Mouse (Mus musculus): Measurements from ENCODE around the gene Cc2d1b. TPM values are rescaled to one million over a fixed set of nuclear protein-coding genes. Genes with fewer than 3 reads are reported as not detected.

Cc2d1b gene
- total and polyA plus RNA-seq, 3 experiments = 35.6 to 50.3 TPM; not detected in 1

- Histone ChIP-seq H3K9me3 (replicated peaks; ENCODE audit: insufficient read depth, low read length) (no peaks in the 10 kb centered on the region), H3K27ac (ENCODE audit: control insufficient read depth, low read depth, low read length) (no peak overlapping the region), H3K9ac (ENCODE audit: control insufficient read depth, low read depth, low read length, poor library complexity, severe bottlenecking) (no peak overlapping the region), H3K79me2 (ENCODE audit: control insufficient read depth, insufficient read depth, low read length, poor library complexity) (no peaks in the 10 kb centered on the region), H3K4me3 (ENCODE audit: control insufficient read depth in 1 of 2, insufficient read depth in 1 of 2, low read depth in 2 of 2, low read length in 2 of 2) (no peak overlapping the region), H3K36me3 (ENCODE audit: control insufficient read depth in 1 of 2, insufficient read depth in 2 of 2, low read length in 2 of 2) (peaks cover 2 to 8% of the 10 kb centered on the region in 2 experiments; a peak in 3 of 4 replicates), H3K4me1 (ENCODE audit: control insufficient read depth in 1 of 2, insufficient read depth in 2 of 2, low read length in 2 of 2) (peaks cover 0 to 3% of the 10 kb centered on the region in 2 experiments; a peak in 2 of 4 replicates), H3K27me3 (ENCODE audit: control insufficient read depth in 1 of 2, insufficient read depth in 2 of 2, low read length in 2 of 2) (no peaks in the 10 kb centered on the region)
- no peak for DNase-seq (ENCODE audit: low read depth, low spot score)
- TF ChIP-seq BHLHE40 (IDR thresholded peaks at IDR 0.05; ENCODE audit: borderline replicate concordance, low read depth, low read length) (no peak), MAX (IDR thresholded peaks at IDR 0.05; ENCODE audit: low read length) (no peak), MYB (IDR thresholded peaks at IDR 0.05; ENCODE audit: low read depth, low read length) (no peak), EP300 (IDR thresholded peaks at IDR 0.05; ENCODE audit: low read depth in 1 of 2, low read length in 2 of 2) (no peak), KAT2A (conservative IDR thresholded peaks at IDR 0.05; ENCODE audit: low read depth, low read length) (no peak), POLR2AphosphoS5 (IDR thresholded peaks at IDR 0.05; ENCODE audit: borderline replicate concordance, low read depth, low read length) (no peak), ZKSCAN1 (IDR thresholded peaks at IDR 0.05; ENCODE audit: low read depth, low read length) (no peak), SMC3 (IDR thresholded peaks at IDR 0.05; ENCODE audit: low read depth, low read length) (no peak), ZC3H11A (IDR thresholded peaks at IDR 0.05; ENCODE audit: low read depth, low read length) (no peak), TBP (IDR thresholded peaks at IDR 0.05; ENCODE audit: low read depth, low read length) (no peak), NELFE (IDR thresholded peaks at IDR 0.05; ENCODE audit: low read depth, low read length) (no peak)
Observed at GRCm38 (mm10) chr4:108634696-108635095, 15.0 kb downstream of the Cc2d1b start.

DNA sequence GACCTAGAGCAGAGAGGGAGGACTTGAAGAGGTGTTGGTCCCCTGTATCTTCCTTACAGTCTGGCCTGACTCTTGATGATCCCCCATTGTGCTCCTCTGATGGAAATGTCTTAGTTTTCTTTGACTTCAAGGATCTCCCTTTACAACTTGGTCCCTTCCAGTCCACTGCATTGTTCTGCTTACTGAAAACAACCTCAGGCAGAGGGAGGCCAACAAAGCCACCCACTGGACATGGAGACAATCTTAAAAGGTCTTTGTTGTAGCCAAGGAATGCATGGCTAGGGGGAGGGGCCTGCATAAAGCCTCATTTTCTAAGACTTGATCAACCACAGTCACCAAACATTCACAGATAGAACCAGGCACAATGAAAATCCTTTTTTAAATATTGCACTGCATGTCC, 15.4 kb downstream of the Cc2d1b start:
- H3K4me3 ChIP-seq (ENCODE audit: control insufficient read depth in 1 of 2, insufficient read depth in 1 of 2, low read depth in 2 of 2, low read length in 2 of 2) = no peak overlapping the region
- H3K36me3 ChIP-seq (ENCODE audit: control insufficient read depth in 1 of 2, insufficient read depth in 2 of 2, low read length in 2 of 2) = peaks cover 2 to 8% of the 10 kb centered on the region in 2 experiments; a peak in 3 of 4 replicates
- H3K9me3 ChIP-seq (replicated peaks; ENCODE audit: insufficient read depth, low read length) = no peaks in the 10 kb centered on the region
- no peak overlapping the region for H3K27ac ChIP-seq (ENCODE audit: control insufficient read depth, low read depth, low read length)
- H3K79me2 ChIP-seq (ENCODE audit: control insufficient read depth, insufficient read depth, low read length, poor library complexity) = no peaks in the 10 kb centered on the region
- no peak overlapping the region for H3K9ac ChIP-seq (ENCODE audit: control insufficient read depth, low read depth, low read length, poor library complexity, severe bottlenecking)
- no peak for DNase-seq (ENCODE audit: low read depth, low spot score)
- H3K27me3 ChIP-seq (ENCODE audit: control insufficient read depth in 1 of 2, insufficient read depth in 2 of 2, low read length in 2 of 2) = no peaks in the 10 kb centered on the region
- no peak for TF ChIP-seq SMC3 (IDR thresholded peaks at IDR 0.05; ENCODE audit: low read depth, low read length)
- TF ChIP-seq ZC3H11A (IDR thresholded peaks at IDR 0.05; ENCODE audit: low read depth, low read length) = no peak
- no peak for TF ChIP-seq MXI1 (IDR thresholded peaks at IDR 0.05; ENCODE audit: low read depth, low read length)
- TF ChIP-seq MYC (IDR thresholded peaks at IDR 0.05; ENCODE audit: low read depth, low read length) = no peak
- no peak for TF ChIP-seq NELFE (IDR thresholded peaks at IDR 0.05; ENCODE audit: low read depth, low read length)
- TF ChIP-seq POLR2A (IDR thresholded peaks at IDR 0.05; ENCODE audit: control insufficient read depth in 1 of 2, insufficient read depth in 1 of 2, low read depth in 1 of 2, low read length in 2 of 2, poor library complexity in 1 of 2) = no peak
- no peak for TF ChIP-seq GABPA (IDR thresholded peaks at IDR 0.05; ENCODE audit: low read depth, low read length)
- no peak for TF ChIP-seq ZNF384 (IDR thresholded peaks at IDR 0.05; ENCODE audit: low read depth, low read length)
- TF ChIP-seq MAZ (IDR thresholded peaks at IDR 0.05; ENCODE audit: low read depth, low read length) = no peak
- TF ChIP-seq POLR2AphosphoS2 (IDR thresholded peaks at IDR 0.05; ENCODE audit: low read length) = no peak
- TF ChIP-seq BHLHE40 (IDR thresholded peaks at IDR 0.05; ENCODE audit: borderline replicate concordance, low read depth, low read length) = no peak
- TF ChIP-seq EP300 (IDR thresholded peaks at IDR 0.05; ENCODE audit: low read depth in 1 of 2, low read length in 2 of 2) = no peak
- H3K4me1 ChIP-seq (ENCODE audit: control insufficient read depth in 1 of 2, insufficient read depth in 2 of 2, low read length in 2 of 2) = peaks cover 0 to 3% of the 10 kb centered on the region in 2 experiments; a peak in 2 of 4 replicates
